Mouse (Mus musculus): ENCODE results near the gene Serhl.

DNA sequence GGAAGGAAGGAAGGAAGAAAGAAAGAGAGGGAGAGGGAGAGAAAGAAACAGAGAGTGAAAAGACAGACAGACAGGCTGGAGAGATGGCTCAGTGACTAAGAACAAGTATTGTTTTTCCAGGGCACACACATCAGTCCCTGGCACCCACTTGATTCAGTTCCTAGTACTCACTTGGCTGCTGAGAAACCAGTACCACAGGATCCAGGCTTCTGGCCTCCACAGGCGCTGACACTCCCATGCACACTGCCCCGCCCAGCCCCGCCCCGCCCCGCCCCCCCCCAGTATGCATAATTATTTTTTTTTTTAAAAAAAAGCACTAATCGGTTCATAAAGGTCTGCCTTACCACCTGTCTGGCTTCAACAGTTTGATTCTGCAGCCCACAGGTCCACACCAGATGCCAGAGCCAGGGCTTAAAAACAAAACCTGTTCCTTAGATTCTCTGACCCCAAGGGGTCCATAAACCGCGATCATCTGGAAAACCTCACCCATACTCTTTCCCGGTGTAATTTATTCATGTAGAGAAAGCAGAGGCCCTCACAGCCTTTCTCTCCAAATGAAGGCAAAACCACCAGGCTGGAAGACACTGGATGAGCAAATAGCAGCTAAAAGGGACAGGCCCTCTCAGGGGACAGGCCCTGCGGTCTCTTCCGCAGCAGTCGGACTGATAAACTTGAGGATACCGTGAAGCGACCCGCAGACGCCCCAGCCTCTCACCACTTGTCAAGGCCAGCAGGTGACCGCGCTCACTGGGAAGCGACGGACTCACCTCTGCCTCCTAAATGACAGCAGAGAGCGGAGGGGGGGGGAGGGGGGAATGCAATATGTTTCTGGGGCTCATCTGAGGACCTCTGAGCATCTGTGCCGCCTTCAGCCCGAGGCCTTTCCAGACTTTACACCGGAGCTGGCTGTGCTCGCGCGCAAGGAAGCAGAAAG is 544 bp upstream of the Serhl start:
- TF ChIP-seq CTCF (IDR thresholded peaks at IDR 0.05): no peak
- no peak for TF ChIP-seq POLR2A (IDR thresholded peaks at IDR 0.05; ENCODE audit: insufficient read depth, low read depth, low read length)

All from heart, adult 2 months (tissue).